Mouse (Mus musculus): Measurements from ENCODE around the gene Plod3.
A peak's percentile ranks its signal among the peaks of the same experiment; 100 is the strongest.
"Not testable (repeated sequence)": the region's sequence is repeated elsewhere in the genome, so short reads cannot be mapped to it uniquely, and the experiment has no call there.

Plod3 gene

DNA sequence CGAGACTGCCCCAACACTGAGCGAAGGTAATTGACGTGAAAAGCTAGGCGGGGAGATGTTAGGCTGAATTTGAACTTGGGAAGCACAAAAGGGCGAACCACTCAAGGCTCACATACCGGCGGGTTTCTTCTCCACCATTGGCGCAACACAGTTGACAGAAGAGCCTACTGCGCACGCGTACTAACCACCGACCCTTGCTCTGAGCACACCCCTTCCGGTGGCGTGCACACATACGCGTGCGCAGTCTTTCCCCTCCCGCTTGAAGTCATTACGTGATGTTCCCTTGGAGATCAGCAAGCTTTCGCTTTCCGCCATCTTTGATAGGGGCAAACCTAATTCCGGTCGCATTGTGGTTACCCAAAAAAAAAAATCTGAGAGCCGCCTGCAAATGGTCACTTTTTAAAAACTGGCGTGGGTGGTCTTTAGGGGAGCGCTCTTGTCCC, at the start of gene Plod3:
Gene Plod3 (plus strand): TSS at position 325 of the 443 bp plus-strand sequence.
- DNase-seq, result peak; percentile 97

DNA sequence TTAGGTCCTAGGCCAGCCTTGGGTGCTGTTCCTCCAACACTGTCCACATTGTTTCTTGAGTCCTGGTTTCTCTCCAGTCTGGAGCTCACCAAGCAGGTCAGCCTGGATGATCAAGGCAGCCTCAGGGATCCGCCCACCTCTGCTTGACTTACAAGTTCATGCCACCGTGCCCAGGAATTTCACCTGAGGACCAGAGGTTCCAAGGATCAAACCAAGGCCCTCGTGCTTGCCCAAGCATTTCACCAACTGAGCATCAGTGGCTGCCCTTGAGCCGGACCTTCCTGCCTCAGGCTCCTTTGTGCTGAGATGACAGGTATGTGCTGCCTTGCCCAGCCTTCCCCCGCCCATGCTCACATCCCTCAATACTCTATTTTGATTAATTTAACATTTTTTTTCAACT, 49.2 kb upstream of the Plod3 start:
- no peak for DNase-seq

DNA sequence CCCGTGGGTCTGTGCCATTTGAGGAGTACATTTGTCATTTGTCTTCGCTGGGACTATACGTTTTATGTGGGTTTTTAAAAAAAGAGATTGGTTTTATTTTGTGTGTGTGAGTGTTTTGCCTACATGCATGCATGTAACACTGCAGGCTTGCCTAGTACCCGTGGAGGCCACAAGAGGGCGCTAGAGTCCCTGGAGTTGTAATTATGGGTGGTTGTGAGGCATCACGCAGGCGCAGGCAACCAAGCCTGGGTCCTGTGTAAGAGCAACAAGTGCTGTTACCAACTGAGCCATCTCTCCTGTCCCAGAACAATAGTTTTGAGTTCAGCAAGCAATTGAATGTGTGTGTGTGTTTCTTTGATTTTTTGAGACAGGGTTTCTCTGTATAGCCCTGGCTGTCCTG, 47.5 kb upstream of the Plod3 start:
- peak; percentile 66 for DNase-seq

DNA sequence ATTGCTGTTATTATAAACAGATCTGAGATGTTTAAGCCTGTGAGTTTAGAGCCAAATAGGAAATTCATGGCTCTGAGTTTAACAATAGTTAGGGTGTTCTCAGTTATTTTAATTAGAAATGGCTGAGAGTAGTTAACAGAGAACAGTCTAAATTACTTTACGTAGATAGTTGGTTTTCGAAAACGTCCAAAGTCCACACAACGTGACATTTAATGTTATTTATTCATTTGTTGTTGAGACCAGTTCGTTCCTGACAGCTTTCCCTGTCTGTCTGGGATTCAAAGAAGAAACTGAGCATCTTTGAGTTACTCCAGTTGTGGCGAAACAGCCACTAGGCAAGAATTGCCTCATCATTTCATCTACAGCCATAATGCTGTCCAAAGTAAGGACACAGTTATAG, 46.8 kb upstream of the Plod3 start:
- not testable (repeated sequence) for DNase-seq

DNA sequence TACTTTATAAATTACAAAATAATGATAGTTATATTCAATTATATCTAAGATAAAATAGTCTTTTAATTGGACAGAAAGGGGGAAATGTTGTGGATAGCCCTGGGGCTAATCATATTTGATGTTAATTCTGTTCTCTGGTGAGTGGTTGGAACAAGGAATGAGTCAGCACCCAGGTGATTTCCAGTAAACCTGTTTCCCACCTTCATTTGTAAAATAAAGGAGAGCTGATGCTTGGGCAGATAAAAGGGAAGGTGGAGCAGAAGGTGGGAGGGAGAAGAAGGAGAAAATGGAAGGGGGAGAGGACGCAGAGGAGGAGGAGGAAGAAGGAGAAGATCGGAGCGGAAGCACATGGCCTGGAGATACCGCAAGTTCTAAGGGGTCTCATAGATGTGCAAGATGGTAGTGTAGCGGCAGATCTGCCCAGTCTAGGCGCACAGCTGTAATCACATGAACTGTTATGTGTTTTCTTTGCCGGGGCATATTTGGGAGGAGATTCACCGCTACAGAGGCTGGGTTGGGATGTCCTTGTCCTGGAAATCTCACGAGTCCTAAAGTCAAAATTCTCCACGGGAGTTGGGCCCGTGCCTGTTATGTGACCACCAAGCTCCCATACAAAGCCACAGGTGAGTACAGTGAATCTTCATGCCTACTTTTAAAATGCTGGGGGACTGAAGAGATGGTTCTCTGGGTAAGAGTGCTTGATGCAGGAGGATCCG, 45.8 kb upstream of the Plod3 start:
- no peak for DNase-seq

DNA sequence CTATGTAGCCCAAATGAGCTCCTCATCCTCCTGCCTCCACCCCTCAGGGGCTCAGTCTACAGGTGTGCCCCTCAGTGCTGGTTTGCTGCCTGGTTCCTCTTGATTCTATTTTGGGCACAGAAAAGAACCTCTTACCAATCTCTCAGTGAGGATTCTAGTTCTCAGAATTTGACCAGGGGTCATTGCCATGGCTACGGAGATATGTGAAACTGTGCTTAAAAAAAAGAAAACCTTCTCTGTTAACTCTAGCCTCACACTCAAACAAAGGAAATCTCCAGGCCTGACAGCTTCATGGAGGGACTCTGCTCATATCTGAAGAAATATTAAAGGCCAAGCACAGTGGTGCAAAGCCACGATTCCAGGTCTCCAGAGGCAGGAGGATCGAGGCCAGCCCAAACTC, 44.0 kb upstream of the Plod3 start:
- DNase-seq, result no peak

DNA sequence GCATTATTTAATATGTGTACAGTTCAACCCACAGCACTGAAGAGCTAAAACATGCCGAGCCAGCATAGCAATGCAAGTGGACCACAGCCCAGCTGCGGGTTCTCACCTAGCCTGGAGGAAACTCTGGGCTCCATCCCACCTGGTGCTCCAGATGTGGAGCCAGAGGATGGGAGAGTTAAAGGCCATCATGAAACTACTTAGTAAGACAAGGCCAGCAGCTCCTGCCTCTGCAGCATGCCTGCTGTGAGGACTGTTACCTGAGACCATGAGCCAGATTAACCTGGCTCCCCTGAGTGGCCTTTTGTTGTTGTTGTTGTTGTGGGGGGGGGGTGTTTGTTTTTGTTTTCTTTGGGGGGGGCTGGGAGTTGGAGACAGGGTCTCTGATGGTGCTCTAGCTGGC, 43.4 kb upstream of the Plod3 start:
- no peak for DNase-seq

DNA sequence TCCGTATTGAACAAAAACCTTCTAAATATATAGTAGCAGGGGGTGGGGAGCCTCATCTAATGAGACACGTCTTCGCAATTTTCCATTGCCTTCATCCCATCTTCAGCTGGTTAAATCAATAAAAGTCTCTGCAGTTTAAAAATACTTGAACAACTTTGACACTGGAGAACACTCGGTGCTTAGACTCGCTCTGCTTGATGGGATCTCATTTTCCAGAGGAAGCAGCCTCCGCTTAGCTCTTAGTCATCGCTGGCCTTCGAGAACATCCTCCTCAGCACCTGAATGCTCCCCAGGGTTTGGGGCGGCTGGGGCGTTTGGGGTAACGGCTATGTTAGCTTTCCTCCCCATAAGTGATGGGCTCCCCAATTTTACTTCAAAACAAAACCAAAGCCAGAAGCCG, 41.7 kb upstream of the Plod3 start:
- DNase-seq, result no peak

DNA sequence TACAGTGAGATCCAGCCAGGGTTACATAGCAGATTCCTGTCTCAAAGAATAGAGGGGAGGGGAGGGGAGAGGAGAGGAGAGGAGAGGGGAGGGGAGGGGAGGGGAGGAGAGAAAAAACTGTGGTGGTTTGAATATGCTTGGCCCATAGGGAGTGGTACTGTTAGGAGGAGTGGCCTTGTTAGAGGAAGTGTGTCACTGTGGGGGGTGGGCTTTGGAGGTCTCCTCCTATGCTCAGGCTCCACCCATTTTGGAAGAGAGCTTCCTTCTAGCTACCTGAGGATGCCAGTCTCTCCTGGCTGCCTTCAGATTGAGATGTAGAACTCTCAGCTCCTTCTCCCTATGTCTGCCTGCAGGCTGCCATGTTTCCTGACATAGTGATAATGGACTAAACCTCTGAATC, 38.9 kb upstream of the Plod3 start:
- no peak for DNase-seq

DNA sequence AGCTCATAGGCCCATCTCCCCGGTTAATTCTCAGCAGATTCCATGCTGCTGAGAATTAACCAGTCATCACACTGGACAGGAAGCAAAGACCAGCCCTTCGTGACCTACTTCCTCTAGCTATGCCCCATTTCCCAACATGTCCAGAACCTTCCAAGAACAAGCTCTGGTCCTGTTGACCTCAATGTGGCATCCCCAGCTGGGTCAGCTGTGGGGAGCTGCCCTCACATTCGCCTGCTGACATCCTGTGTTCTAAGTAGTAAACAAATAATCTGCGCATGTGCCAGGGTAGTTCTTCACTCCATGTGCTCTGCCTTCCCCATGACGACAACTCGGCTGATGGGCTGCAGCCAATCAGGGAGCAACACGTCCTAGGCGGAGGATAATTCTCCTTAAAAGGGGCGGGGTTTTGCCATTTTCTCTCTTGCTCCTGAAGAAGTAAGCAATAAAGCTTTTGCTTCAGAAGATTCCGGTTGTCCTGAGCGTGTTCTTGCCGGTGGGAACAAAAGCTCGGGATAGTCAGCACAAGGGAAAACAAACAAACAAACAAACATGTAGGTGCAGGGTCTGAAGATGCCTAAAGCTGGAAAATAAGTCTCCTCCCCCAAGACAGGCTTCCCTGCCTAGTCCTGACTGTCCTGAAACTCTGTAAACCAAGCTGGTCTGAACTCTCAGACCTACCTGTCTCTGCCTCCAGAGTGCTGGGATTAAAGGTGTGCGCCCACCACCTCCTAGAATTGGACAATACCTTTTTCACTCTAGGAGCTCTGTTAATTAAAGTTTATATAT, 37.1 kb upstream of the Plod3 start:
- not testable (repeated sequence) for DNase-seq

DNA sequence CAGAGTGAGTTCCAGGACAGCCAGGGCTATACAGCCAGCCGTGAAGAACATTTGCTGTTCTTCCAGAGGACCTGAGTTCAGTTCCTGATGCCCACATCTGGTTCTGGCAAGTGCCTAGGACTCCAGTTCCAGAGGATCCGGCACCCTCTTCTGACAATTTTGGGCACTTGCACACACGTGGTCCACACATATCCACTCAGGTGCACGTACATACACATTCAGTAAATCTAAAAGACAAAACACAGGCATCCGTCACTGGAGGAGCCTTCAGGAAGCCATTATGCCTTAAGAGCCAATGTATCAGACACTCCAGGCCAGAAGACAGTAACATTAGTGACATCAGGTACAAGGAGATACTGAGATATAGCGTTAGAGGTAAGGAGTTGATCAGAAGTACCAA, 36.3 kb upstream of the Plod3 start:
- DNase-seq, result no peak

DNA sequence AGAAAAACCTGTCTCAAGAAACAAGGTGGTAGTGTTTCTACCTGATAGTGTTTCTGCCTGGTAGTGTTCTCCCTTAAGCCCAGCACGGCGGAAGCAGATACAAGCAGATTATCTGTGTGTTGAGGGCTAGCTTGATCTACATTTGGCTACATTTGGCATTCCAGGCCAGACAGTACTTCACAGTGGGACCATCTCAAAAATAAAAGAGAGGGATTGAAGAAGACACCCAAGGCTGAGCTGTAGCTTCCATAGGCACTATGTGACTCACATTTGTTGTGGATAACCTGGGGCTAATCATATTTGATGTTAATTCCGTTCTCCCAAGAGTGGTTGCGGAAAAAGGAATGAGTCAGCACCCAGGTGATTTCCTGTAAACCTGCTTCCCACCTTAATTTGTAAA, 34.7 kb upstream of the Plod3 start:
- no peak for DNase-seq

DNA sequence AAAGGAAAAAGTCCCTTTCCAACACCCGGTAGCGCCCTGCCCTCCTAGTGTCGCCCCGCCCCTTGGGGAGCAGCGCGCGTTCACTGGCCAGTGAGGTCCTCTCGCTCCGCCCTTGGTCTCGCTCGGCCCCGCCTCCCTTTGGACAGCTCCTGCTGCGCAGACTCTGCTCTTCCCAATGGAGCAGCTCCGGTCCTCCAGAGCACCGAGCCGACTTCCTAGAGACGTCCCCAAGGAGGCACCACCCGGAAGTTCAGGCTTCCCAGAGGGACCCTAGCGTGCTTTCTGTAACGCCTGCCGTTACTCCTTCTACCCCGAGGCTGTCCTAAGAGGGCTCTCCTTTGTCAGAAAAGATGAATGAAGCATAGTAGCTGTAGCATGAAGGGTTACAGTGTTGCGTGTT, 33.8 kb upstream of the Plod3 start, which contains the start of gene Fis1:
Gene Fis1 (plus strand): TSS at position 261 of the 400 bp plus-strand sequence.
- peak; percentile 88 for DNase-seq

DNA sequence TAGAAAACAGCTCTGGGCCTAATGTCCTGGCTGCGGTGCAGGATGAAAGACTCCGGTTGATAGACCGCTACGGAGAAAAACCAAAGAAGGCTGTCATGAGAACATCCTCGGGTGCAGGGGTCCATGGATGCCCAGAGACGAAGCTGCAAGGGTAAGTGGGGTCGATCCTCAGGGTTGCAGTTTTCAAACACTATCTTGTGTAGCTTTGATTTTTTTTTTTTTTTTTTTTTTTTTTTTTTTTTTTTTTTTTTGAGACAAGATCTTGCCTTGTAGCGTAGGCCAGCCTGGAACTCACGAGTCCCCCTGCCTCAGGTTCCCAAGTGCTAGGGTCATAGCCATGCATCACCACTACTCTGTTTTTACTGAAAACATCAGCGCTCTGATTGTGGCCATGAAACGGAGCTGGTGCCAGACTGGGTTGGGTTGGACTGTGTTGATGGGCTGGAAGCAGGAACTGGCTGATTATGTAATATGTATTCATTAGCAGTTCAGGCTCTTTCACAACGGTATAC, 33.3 kb upstream of the Plod3 start:
- DNase-seq, result peak; percentile 25

DNA sequence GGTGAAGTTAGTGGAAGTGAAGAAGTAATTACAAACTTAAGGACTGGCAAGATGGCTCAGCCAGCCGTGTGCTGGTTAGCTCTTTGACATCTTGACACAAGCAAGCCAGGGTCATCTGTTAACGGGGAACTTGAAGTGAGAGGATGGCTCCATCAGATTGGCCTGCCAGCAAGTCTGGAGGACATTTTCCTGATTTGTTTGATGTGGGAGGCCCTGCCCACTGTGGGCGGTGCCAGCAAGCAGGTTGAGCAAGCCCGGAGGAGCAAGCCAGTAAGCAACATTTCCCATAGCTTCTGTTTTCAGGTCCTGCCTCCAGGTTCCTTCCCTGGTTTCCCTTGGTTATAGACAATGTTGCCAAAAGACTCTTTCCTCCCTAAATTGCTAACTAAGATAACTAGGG, 31.2 kb upstream of the Plod3 start:
- no peak for DNase-seq

DNA sequence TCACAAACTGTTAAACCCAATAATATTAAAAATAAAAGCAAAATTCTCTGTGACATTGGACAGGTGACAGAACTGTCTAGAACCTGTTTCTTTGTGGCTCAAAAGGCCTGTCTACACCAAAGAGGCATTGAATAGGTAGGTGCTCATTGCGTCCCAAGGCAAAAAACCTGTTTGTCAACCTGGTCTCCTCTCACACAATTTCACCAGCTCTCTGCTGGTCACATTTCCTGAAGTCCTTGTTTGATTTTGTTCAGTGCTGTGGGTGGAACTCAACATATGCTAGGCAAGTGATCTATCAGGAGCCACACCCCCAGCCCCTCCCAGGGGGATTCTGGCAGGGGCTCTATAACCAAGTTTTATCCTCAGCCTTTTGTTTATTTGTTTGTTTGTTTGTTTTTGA, 29.6 kb upstream of the Plod3 start:
- DNase-seq, result no peak

DNA sequence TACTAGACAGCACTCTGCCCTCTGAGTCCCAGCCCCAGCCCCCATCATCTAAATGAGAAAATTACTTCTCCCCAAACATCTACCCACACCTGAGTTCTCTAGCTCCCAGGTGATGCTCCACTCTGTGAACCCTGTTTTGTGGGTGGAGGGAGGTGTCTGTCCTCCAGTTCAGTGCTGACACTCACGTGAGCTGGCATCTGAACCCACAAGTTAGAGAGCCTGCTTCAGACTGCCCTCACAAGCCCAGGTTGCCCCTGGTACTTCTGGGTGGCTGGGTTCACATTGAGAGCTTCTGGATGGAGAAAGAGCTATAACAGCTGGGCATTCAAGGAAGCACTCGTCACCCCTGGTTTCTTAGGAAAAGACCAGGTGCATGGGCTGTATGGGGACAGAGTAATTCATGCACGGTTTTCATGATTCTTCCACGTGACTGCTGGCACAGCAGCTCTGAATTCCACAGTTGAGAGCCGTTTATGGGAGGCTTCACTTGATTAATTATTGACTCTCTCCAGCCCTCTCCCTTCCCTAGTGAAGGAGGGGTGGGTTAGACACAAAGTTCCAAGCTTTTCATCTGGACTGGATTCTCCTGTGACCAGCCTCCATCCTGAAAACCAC, 27.7 kb upstream of the Plod3 start:
- DNase-seq, result no peak

DNA sequence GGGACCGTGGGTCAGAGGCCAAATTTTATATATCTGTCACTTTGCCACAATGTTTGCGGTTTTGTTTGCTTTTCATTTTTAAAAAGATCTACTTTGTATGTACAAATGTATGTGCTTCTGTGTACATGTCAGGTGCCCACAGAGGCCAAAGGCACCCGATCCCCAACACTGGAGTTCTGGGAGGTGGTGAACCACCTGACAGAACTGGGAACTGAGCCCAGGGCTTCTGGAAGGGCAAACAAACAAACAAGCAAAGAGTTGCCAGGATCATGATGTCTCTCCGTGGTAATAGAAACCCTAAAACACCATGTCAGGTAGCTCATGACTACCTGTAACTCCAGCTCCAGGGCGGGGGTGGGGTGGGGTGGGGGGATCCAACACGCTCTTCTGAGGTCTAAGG, 26.8 kb upstream of the Plod3 start:
- no peak for DNase-seq

DNA sequence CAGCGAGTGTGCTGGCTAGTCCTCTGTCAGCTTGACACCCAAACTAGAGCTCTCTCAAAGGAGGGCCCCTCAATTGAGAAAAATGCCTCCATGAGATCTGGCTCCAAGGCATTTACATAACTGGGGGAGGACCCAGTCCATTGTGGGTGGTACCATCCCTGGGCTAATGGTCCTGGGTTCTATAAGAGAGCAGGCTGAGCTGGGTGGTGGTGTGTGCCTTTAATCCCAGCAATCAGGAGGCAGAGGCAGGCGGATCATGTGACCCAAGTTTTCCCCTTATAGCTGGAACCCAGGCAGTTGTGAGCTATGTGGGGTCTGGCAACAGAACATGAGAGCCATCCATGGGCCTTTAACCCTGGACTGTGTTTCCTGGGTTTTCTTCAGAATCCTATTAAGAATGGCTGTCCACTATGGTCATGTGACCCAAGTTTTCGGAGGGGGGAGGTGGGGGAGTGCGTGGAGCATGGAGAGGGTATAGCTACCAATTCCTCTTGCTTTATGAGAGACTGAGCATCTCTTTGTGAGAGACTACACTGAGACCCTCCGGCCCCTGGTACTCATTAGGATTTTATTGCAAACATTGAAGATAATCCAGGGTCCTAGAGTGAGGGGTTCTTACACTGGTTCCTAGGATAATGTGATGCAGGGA, 25.4 kb upstream of the Plod3 start:
- DNase-seq, result peak; percentile 28

DNA sequence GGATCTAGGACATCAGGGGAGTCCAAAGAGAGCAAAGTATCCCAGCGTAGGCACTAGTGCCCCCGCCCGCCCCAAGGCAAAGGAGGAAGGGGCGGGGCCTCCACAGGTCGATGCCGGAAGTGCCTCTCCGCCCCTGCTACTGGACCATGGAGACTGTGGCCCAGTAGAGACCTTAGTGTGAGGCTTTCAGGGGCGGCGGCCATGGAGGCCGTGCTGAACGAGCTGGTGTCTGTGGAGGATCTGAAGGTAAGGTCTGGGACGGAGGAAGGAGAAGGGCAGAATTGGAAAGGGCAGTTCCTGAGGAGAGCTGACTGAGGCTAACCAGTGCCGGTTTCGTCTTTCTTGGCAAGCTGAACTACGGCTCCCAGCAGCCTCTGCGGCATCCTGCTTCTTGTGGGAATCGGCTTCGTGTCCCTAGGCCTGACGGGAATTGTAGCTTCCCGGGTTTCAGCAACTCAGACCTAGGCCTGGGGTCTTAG, 24.8 kb upstream of the Plod3 start:
- DNase-seq, result peak; percentile 91

DNA sequence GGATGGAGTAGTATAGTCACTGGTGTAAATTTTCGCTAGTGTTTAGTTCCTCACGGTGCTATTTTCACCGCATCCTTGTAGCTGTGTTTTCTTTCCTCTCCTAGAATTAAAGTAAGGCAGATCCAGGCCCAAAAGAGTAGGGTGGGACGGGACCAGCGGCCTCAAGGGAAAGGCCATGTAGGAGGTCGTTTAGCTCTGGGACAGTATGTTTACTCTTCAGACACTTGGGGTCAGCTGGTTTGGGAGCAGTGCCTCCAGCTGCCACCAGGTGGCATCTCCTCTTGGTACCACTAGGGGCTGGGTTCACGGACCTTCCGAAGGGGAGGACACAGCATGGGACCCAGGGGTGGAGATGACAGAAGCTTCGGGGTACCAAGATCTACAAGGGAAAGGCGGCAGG, 24.3 kb upstream of the Plod3 start:
- peak; percentile 87 for DNase-seq

DNA sequence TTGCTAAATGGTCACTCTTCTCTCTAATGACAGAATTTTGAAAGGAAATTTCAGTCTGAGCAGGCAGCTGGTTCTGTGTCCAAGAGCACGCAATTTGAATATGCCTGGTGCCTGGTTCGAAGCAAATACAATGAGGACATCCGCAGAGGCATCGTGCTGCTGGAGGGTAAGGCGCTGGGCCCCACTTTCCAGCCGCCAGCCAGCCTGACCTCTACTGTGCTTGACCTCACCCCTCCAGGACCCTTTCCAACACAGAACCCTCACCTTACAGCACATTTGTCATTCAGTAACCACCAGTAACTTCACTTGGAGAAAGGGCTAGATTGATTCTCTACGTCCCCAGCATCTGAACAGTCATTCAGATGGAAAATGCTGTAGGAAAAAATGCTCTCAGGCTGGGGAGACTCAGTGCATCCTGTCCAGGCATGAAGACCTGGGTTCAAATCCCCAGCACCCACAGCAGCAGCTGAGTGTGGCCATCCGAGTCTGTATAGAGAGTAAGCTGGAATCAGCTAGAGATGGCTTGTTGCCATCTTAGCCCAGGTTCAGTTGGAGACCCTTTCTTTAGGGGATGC, 23.8 kb upstream of the Plod3 start:
- DNase-seq, result no peak

DNA sequence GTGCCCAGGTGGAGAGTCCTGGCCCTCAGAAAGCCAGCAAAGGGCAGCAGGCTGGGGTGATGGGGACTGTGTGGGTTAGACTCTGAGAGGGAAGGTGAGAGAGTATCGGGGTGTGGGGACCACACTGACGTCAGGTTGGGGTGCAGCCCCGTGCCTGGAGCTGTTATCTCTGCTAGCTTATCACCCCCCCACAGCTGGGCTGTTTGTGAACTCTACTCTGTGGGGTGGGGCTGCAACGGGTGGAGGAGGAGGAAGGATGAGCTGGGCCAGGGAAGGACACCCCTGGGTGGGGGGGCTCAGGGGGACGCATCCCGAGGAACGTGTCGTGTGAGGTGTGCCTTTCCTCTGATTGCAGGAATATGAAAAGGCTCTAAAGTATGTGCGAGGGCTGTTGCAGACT, 21.6 kb upstream of the Plod3 start:
- no peak for DNase-seq

Measured in thymus, postnatal 4 days (tissue).